Mouse (Mus musculus) bone marrow, adult 2 months (tissue): Measurements from ENCODE around the gene Dlgap1.

ENCODE experiments used
- CTCF ChIP-seq: fragments of 200-500 bp; IDR thresholded peaks from 2 replicates; pipeline ENCODE4 v1.5.1; 2011; ENCODE audit warnings: low read length, control low read depth; ENCODE audit not compliant: control insufficient read depth, insufficient read depth
- POLR2A ChIP-seq: fragments of 200-500 bp; IDR thresholded peaks from 2 replicates; pipeline ENCODE4 v1.6.1; 2011; ENCODE audit warnings: low read depth, mild to moderate bottlenecking, control low read depth, low read length, borderline replicate concordance; ENCODE audit not compliant: control insufficient read depth

DNA sequence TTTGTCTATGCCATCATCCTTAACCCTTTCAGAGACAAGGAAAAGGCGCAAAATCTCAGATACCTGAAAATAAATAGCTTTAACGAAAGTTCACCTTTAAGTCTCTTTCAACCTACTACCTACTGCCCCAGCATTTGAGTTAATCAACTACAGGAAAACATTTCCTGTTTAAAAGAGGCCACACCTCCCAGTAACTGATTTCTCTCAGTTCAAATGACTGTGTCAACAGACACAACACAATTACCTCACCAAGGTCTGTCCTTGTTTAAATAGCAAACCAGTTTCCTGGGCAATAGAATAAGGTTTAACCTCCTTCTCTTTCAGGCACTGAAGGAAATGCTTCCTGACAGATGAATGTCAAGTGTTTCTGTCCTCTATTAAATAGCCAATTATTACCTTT is 876.7 kb downstream of the Dlgap1 start:
- TF ChIP-seq CTCF (no peak), POLR2A (no peak)
